Comparison of ENCODE assay signal across 26 mouse cellular contexts in genomic region chr3:109322225-109322624, GRCm38 (mm10). TPM values are rescaled to one million over a fixed set of nuclear protein-coding genes. Genes with fewer than 3 reads are reported as not detected.
A peak's percentile ranks its signal among the peaks of the same experiment; 100 is the strongest.
DNase-seq lines count a peak whose midpoint lies in the region; ATAC-seq lines count a peak whose summit lies in the region.
"Had no signal": no experiment of that assay in that cellular context is flagged by ENCODE, and none has a peak within 500 bp of the region (broad histone marks: within the 10 kb centered on the region; RNA-seq: fewer than 3 reads in every experiment).

No protein-coding gene starts in this region.

- H3K4me1 ChIP-seq in forebrain, embryonic 16.5 days (replicated peaks; ENCODE audit: control insufficient read depth, insufficient read depth, low read length) = 0 out of 2 replicates have a peak, but pooled peaks cover 2% of the 10 kb centered on the region
- H3K4me1 ChIP-seq in forebrain, embryonic 11.5 days (replicated peaks; ENCODE audit: control insufficient read depth, insufficient read depth, low read length) = no peaks in the 10 kb centered on the region
- H3K4me1 ChIP-seq: embryonic facial prominence, embryonic 13.5 days; embryonic facial prominence, embryonic 15.5 days; forebrain, embryonic 10.5 days; forebrain, embryonic 13.5 days had no signal

- ATAC-seq in forebrain, embryonic 16.5 days = peak; percentile 63
- ATAC-seq in forebrain, embryonic 11.5 days (replicated peaks; ENCODE audit: low FRiP score) = no peak
- ATAC-seq: activated CD4-positive, CD25-positive, alpha-beta regulatory T cell, adult 4 months; CD4-positive, CD25-positive, alpha-beta regulatory T cell, adult 4 months; Patski had no signal

- H3K9ac ChIP-seq in forebrain, embryonic 16.5 days (replicated peaks; ENCODE audit: low read depth, low read length) = no peak overlapping the region
- no peak overlapping the region for H3K9ac ChIP-seq in forebrain, embryonic 11.5 days (ENCODE audit: low read length)
- H3K9ac ChIP-seq: embryonic facial prominence, embryonic 13.5 days; embryonic facial prominence, embryonic 15.5 days; forebrain, embryonic 13.5 days had no signal

- H3K4me3 ChIP-seq in forebrain, embryonic 16.5 days (replicated peaks; ENCODE audit: low read length) = no peak overlapping the region
- no peak overlapping the region for H3K4me3 ChIP-seq in forebrain, embryonic 11.5 days (ENCODE audit: low read depth, low read length)
- H3K4me3 ChIP-seq: embryonic facial prominence, embryonic 13.5 days; embryonic facial prominence, embryonic 15.5 days; erythroblast, embryonic 14.5 days; forebrain, embryonic 10.5 days; forebrain, embryonic 13.5 days had no signal

- DNase-seq in cerebellum, postnatal 10 days = peak; percentile 7 to 16
- no peak for DNase-seq in cerebellum, adult 8-10 months
- no peak for DNase-seq in forebrain, embryonic 11.5 days (ENCODE audit: low spot score)
- DNase-seq in layer of hippocampus, adult 9-11 months = peak; percentile 44
- no peak for DNase-seq in layer of hippocampus, postnatal 25 days (ENCODE audit: extremely low spot score in 1 of 2, low spot score in 1 of 2)
- DNase-seq: adrenal gland, adult 8-10 months; adrenal gland, postnatal 14 days; adrenal gland, postnatal 36 days; B cell, adult 2 months; cerebellum, adult 11 months; cerebellum, adult 18-20 months; cerebellum, adult 9-10 months; cerebellum, postnatal 14 days; cerebellum, postnatal 36 days; embryo, embryonic 11 days had no signal

- no peaks in the 10 kb centered on the region for H3K9me3 ChIP-seq in forebrain, embryonic 16.5 days (ENCODE audit: control insufficient read depth, low read length)
- no peaks in the 10 kb centered on the region for H3K9me3 ChIP-seq in forebrain, embryonic 11.5 days (ENCODE audit: control insufficient read depth, low read length)
- H3K9me3 ChIP-seq: embryonic facial prominence, embryonic 13.5 days; embryonic facial prominence, embryonic 15.5 days; forebrain, embryonic 10.5 days; forebrain, embryonic 13.5 days had no signal

- no peaks in the 10 kb centered on the region for H3K27me3 ChIP-seq in forebrain, embryonic 16.5 days (replicated peaks; ENCODE audit: control insufficient read depth, insufficient read depth, low read length)
- no peaks in the 10 kb centered on the region for H3K27me3 ChIP-seq in forebrain, embryonic 11.5 days (ENCODE audit: control insufficient read depth, insufficient read depth, low read length)
- H3K27me3 ChIP-seq: CH12.LX; embryonic facial prominence, embryonic 13.5 days; embryonic facial prominence, embryonic 15.5 days; forebrain, embryonic 13.5 days; Patski had no signal

- H3K36me3 ChIP-seq in forebrain, embryonic 16.5 days (ENCODE audit: control insufficient read depth, insufficient read depth) = no peaks in the 10 kb centered on the region
- H3K36me3 ChIP-seq in forebrain, embryonic 11.5 days (ENCODE audit: control insufficient read depth, insufficient read depth, low read length) = no peaks in the 10 kb centered on the region
- H3K36me3 ChIP-seq: embryonic facial prominence, embryonic 13.5 days; embryonic facial prominence, embryonic 15.5 days; forebrain, embryonic 10.5 days; G1E had no signal

- H3K27ac ChIP-seq in forebrain, embryonic 16.5 days (ENCODE audit: low read length) = no peak overlapping the region
- H3K27ac ChIP-seq in forebrain, embryonic 11.5 days (ENCODE audit: low read depth, low read length) = no peak overlapping the region
- H3K27ac ChIP-seq: embryonic facial prominence, embryonic 13.5 days; embryonic facial prominence, embryonic 15.5 days; forebrain, embryonic 10.5 days; forebrain, embryonic 13.5 days had no signal

- H3K4me2 ChIP-seq in forebrain, embryonic 16.5 days (ENCODE audit: low read length) = no peak overlapping the region
- H3K4me2 ChIP-seq in forebrain, embryonic 11.5 days (ENCODE audit: low read depth, low read length, severe bottlenecking) = no peak overlapping the region
- H3K4me2 ChIP-seq: embryonic facial prominence, embryonic 13.5 days; embryonic facial prominence, embryonic 15.5 days; forebrain, embryonic 13.5 days had no signal

RNA-seq across cellular contexts. Expression of gene Vav3, which starts 18.2 kb away (rescaled TPM):
- polyA plus RNA-seq in forebrain, embryonic 16.5 days (2015; fragmentation: Nextera tagmentation; extraction: Ambion mirVana) = 6.3 and 7.9 TPM in 2 replicates
- polyA plus RNA-seq in forebrain, embryonic 11.5 days (2014; fragmentation: Nextera tagmentation; extraction: Ambion mirVana) = 7.9 and 9.2 TPM in 2 replicates
- 10 to 100 TPM; 11.2 to 15.9 TPM for total RNA-seq in layer of hippocampus, postnatal 25 days (2021)
- polyA plus RNA-seq: erythroblast, embryonic 14.5 days; G1E had no signal

Comparison
In these comparisons a context has a peak if more than half of its experiments do, and no peak if none do; other contexts are left out.
1. DNase-seq: peak in cerebellum, postnatal 10 days (2 of 2) and layer of hippocampus, adult 9-11 months (single experiment); none in cerebellum, adult 8-10 months (single experiment), forebrain, embryonic 11.5 days (single experiment) and layer of hippocampus, postnatal 25 days (0 of 2).